21 mouse cellular contexts compared by ENCODE assay signal in the genomic region with DNA sequence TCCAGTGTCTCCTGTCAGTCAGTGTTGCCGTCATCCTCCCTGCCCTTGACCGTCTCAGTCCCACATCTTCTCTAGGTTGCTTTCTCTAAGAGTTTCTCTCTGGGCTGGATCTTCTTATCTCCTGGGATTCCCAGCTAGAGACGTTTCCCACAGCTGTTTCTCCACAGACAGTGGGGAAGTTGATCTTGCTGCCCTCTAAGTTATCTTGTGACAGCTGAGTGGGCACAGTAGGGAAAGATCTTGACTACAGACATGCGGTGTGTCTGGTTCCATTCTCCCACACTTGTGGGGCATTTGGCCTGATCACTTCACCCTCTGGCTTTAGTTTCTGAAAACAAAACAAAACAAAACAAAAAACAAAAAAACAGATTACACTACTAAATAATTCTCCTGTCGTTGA.
"Had no signal": no experiment of that assay in that cellular context is flagged by ENCODE, and none has a peak within 500 bp of the region (broad histone marks: within the 10 kb centered on the region; RNA-seq: fewer than 3 reads in every experiment).

No protein-coding gene starts in this region.

- H3K27me3 ChIP-seq: limb, embryonic 15.5 days; midbrain, embryonic 12.5 days; midbrain, embryonic 15.5 days; neural tube, embryonic 13.5 days; stomach, embryonic 15.5 days had no signal

- DNase-seq: kidney, postnatal 25 days; layer of hippocampus, adult 9-11 months; liver, postnatal 0 days; lung, embryonic 14.5 days; retina, postnatal 1 day; right cerebral cortex, postnatal 25 days; spleen, adult 18-20 months; thymus, adult 2 months; thymus, postnatal 14 days; thymus, postnatal 4 days had no signal

- H3K27ac ChIP-seq: kidney, postnatal 0 days; layer of hippocampus, adult 2 months; limb, embryonic 15.5 days; liver, embryonic 14.5 days; macrophage; midbrain, embryonic 12.5 days; midbrain, embryonic 15.5 days; neural tube, embryonic 13.5 days; stomach, embryonic 15.5 days had no signal

- H3K9me3 ChIP-seq: limb, embryonic 15.5 days; stomach, embryonic 15.5 days had no signal

- H3K9ac ChIP-seq: limb, embryonic 15.5 days; liver, embryonic 14.5 days; liver, postnatal 0 days; lung, embryonic 14.5 days; midbrain, embryonic 12.5 days; midbrain, embryonic 15.5 days; neural tube, embryonic 13.5 days; stomach, embryonic 15.5 days had no signal

- H3K36me3 ChIP-seq: limb, embryonic 15.5 days; midbrain, embryonic 12.5 days; midbrain, embryonic 15.5 days; neural tube, embryonic 13.5 days; stomach, embryonic 15.5 days had no signal

- H3K4me1 ChIP-seq: midbrain, embryonic 12.5 days; midbrain, embryonic 15.5 days; neural tube, embryonic 13.5 days; stomach, embryonic 15.5 days had no signal

- ATAC-seq: liver, postnatal 0 days; lung, postnatal 0 days; midbrain, embryonic 15.5 days had no signal

- H3K4me2 ChIP-seq: limb, embryonic 15.5 days; liver, embryonic 11.5 days; lung, embryonic 14.5 days; midbrain, embryonic 12.5 days; midbrain, embryonic 15.5 days; neural tube, embryonic 13.5 days; stomach, embryonic 15.5 days had no signal

- H3K4me3 ChIP-seq: layer of hippocampus, adult 2 months; limb, embryonic 15.5 days; midbrain, embryonic 12.5 days; midbrain, embryonic 15.5 days; neural tube, embryonic 13.5 days; stomach, embryonic 15.5 days had no signal
